Mouse (Mus musculus): Measurements from ENCODE around the gene Magoh.

The Magoh gene

GRCm38 (mm10) chr4:107879254-107880050 lies at the start of gene Magoh:
Magoh (plus strand) TSS chr4:107879755.
- WGBS, result under 1% methylated on average over 48 of the region's 48 CpGs

DNA sequence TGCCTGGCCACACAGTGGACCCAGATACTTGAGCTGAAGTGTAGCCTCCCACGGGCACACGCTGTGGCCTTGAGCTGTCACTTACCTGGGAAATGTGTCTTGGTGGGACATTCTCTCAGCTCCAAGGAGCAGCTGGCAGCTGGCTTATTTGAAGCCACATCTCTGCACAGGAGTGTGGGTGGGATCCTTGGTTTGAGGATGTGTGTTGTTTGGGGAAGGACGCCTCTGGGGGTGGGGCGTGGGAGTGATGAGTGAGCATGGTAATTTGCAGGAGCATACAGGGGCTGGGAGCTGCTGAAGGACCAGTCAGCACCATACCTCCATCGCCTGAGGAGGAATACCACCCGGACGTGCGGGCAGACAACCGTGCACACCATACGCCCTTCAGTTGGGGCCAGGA lies 49.4 kb upstream of the Magoh start:
- 51% methylated on average over 10 of the region's 10 CpGs for WGBS

GRCm38 (mm10) chr4:107830821-107831221 lies 48.7 kb upstream of the Magoh start:
- WGBS, result 63% methylated on average over 7 of the region's 7 CpGs

DNA sequence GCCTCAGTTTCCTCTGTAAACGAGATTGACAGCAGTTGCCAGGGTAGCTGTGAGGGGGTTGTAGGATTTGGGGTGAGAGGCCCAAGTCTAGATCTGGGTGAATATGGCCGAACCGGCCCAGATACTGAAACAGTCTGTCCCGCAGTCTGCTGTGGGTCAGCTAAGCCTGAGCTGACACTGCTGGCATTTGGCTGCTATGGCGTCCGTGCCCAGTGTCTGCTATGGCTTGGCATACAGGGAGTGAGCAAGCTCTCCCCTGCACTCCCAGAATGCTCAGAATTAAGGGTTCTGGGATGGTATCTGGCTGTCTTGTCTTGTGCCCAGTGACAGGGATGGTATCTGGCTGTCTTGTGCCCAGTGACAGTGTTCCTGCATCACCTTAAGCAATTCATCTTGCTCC lies 47.9 kb upstream of the Magoh start:
- 82% methylated on average over 6 of the region's 6 CpGs for WGBS

DNA sequence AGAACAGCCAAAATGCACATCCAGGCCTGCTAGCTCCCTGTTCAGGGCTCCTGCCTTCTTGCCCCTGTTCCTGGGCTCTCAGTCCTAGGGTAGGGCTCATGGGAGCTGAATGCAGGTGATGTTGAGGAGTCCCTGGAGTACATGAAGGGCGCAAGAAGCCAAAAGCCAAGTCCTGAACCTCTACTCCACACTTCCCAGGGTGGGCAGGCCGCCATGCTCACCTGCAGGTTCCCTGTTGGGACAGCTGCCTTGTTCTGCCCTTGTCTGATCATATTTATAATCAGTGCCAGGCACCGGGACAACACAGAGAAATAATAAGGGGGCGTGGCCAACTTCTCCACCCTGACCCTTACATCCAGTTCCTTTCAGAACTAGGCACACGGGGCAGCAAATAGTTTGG lies 46.0 kb upstream of the Magoh start:
- WGBS, result 79% methylated on average over 5 of the region's 5 CpGs

DNA sequence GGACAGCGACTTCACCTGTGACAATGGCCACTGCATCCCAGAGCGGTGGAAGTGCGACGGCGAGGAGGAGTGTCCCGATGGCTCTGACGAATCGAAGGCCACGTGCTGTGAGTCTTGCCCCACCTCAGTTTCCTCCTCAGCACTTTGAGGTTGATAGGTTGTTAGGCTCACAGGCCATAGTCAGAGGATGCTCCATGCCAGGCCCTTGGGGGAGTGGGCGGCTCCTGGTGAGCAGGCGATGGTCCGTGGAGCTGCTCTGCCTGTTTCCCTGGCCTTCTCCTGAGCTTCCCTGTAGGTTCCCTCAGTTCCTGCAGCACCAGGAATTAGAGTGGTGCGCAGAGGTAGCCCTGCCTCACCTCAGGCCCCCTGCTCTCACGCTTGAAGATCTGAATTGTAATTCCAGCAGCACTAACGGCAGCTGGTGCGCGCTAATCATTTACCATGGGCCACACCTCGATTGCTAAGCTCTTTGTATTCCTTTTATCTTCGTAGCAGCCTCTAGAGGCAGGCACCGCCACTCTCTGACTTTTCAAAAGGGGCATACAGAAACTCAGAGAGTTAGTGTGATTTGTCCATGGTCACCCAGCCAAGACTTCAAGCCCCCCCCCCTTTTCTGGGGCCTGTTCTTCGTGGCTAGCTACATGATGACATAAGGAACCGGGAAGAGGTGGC lies 44.8 kb upstream of the Magoh start:
- 75% methylated on average over 22 of the region's 22 CpGs for WGBS

GRCm38 (mm10) chr4:107835508-107835909 lies 44.0 kb upstream of the Magoh start:
- WGBS, result 54% methylated on average over 5 of the region's 5 CpGs

DNA sequence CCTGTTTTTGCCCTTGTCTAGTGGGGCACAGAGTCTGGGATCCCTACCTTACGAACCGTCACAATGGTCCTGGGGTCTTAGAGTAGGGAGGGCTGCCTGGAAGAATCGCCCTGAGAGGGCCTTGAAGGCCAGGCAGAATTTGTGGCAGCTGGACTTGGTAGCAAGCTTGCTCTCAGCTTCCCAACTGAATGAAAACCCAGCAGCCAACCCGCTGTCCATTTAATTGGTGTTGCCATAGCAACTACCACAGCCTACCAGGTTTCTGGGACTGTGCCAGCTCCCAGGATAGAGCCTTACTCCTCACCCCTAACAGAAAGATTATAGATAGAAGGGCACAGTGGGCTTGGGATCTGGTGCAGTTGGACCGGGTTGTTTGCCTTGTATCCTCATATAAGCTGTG lies 42.8 kb upstream of the Magoh start:
- WGBS, result 50% methylated on average over 5 of the region's 5 CpGs

- WGBS, result 91% methylated on average over 3 of the region's 3 CpGs
These were observed 41.6 kb upstream of the Magoh start for GRCm38 (mm10) chr4:107837910-107838309.

GRCm38 (mm10) chr4:107843687-107844086 lies 35.9 kb upstream of the Magoh start:
- 63% methylated on average over 8 of the region's 8 CpGs for WGBS

GRCm38 (mm10) chr4:107844971-107845370 lies 34.6 kb upstream of the Magoh start:
- WGBS, result 2% methylated on average over 10 of the region's 10 CpGs

- 55% methylated on average over 7 of the region's 7 CpGs for WGBS
These were observed 32.8 kb upstream of the Magoh start for GRCm38 (mm10) chr4:107846795-107847194.

- 62% methylated on average over 5 of the region's 5 CpGs for WGBS
These were observed 31.0 kb upstream of the Magoh start for GRCm38 (mm10) chr4:107848546-107848945.

GRCm38 (mm10) chr4:107849621-107850020 lies 29.9 kb upstream of the Magoh start:
- WGBS, result 58% methylated on average over 9 of the region's 9 CpGs

- 89% methylated on average over 8 of the region's 8 CpGs for WGBS
These were observed 29.5 kb upstream of the Magoh start for GRCm38 (mm10) chr4:107850091-107850490.

DNA sequence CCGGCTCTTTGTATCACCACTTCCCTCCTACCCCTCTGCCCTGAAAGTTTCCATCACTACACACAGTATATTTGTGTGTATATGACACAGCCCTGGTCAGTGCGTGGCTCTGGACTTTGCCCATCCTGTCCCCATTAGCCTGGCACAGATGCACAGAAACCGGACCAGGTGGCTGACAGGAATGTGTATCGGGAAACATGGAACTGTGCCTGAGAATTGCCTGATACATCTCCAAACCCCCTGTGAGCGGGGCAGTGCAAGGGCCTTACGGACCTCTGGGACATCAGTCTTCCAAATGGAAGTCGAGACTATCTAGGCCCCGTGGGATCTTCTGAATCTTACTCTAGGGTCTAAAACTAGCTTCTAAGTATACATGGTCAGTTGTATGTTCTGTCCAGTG lies 26.2 kb upstream of the Magoh start:
- 92% methylated on average over 8 of the region's 8 CpGs for WGBS

DNA sequence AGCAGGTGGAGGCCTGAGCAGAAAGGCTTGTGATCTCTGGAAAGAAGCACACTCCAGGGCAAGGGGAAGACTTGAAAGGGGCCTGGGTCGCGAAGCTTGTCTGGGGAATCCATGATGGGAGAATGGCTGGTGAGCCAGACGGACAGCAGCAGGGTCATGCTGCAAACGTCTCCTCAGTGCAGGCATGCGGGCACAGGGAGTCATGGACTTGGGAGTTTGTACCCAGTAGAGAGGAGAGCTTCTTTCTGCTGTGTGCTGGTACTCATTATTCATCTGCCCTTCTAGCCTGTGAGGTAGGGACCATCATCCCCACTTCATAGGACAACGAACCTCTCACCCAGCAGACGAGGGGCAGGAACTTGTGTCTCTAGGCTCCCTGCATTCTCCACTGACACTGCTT lies 25.7 kb upstream of the Magoh start:
- whole genome bisulfite sequencing, result 94% methylated on average over 7 of the region's 7 CpGs

DNA sequence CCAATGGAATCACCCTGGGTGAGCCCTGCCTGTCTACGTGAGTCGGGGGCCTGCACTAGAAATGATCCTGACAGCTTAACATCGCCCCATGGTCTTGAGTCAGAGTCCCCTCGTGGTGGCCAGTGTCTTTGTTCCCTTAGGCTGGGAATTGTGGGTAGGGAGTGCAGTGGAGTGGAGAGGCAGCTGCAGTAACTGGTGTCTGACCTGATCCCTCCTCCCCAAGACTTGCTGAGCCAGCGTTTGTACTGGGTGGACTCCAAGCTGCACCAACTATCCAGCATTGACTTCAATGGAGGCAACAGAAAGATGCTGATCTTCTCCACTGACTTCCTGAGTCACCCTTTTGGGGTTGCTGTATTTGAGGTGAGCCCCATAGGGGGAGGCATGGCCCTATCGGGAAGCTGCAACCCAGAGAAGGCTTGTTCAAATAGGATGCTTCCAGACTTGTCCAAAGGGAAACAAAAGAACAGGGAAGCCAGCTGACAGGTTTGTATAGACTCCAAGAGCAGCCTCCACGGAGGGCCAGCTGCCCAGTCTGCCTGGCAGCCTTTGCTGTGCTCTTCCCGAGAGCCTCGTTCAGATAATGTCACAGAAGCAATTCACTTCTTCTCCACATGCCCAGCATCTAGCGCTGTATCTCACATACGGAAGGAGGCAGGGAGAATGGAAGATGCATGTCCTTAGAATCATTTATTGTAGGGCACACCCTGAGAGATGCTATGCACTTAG lies 22.4 kb upstream of the Magoh start:
- WGBS, result 41% methylated on average over 11 of the region's 11 CpGs

- 74% methylated on average over 7 of the region's 7 CpGs for WGBS
These were observed 20.6 kb upstream of the Magoh start for GRCm38 (mm10) chr4:107858995-107859394.

DNA sequence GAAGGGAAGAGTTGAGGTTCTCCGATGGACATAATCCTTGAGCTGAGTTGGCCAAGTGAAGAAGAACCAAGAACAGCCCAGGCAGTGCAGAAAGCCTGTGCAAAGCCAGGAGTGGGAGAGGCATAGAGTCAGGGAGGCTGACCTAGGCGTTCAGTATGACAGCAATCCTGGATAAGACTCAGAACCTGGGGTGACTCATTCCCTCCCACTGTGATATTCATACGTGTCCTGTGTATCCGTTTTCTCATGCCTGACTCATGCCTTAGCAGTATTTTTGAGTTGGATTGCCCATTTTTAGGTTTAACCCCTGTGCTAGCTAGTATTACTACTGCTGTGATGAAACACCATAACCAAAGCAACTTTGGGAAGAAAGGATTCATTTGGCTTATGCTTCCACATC lies 14.7 kb upstream of the Magoh start:
- 51% methylated on average over 4 of the region's 4 CpGs for WGBS

- WGBS, result 91% methylated on average over 1 of the region's 1 CpGs
These were observed 2.1 kb downstream of the Magoh start for GRCm38 (mm10) chr4:107881631-107882030.

GRCm38 (mm10) chr4:107886371-107886770 lies 6.8 kb downstream of the Magoh start:
- WGBS, result 76% methylated on average over 7 of the region's 7 CpGs

DNA sequence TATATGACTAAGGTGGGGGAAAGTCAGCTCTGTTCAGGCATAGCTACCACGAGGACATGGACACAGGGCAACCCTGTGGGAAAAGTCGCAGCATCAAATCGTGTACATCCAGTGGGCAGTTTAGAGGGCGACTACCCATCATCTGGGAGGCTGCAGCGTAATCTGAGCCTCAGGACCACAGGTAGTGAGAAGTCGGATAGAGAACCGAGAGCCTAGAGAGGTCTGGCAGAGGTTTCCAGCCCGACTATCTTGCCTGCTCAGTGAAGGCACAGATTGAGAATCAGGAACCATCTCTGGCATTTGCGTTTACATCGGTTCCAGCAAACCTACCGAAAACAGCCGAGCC lies 9.8 kb downstream of the Magoh start:
- under 1% methylated on average over 12 of the region's 12 CpGs for WGBS
